Mouse (Mus musculus) small intestine, adult 2 months (tissue): ENCODE measurements at regions not wholly inside any gene's neighbourhood (a gene's known extent, or its start where the extent isn't known, plus 50 kb on each side); places are given as distances from the start of the nearest gene placed in this dataset.

Source experiments
- H3K27ac ChIP-seq: fragments of 200-500 bp; 2 replicates; pipeline ENCODE4 v1.5.1; 2012; ENCODE audit warnings: low read depth, low read length, control low read depth, inconsistent platforms; ENCODE audit not compliant: insufficient read depth
- H3K27me3 ChIP-seq: fragments of 200-500 bp; 2 replicates; pipeline ENCODE4 v1.6.1; 2012; ENCODE audit warnings: mild to moderate bottlenecking, moderate library complexity, low read length, inconsistent platforms; ENCODE audit not compliant: control insufficient read depth, insufficient read depth
- H3K36me3 ChIP-seq: fragments of 200-500 bp; 2 replicates; pipeline ENCODE4 v1.6.1; 2012; ENCODE audit warnings: mild to moderate bottlenecking, low read length, control low read depth, inconsistent platforms; ENCODE audit not compliant: control insufficient read depth, insufficient read depth
- H3K4me1 ChIP-seq: fragments of 200-500 bp; 2 replicates; pipeline ENCODE4 v1.6.1; 2012; ENCODE audit warnings: low read length, inconsistent platforms, mixed read lengths; ENCODE audit not compliant: control insufficient read depth, insufficient read depth, insufficient read length
- H3K4me3 ChIP-seq: fragments of 200-500 bp; 2 replicates; pipeline ENCODE4 v1.5.1; 2012; ENCODE audit warnings: low read depth, mild to moderate bottlenecking, control low read depth, inconsistent platforms, low read length, moderate library complexity
- CTCF ChIP-seq: fragments of 200-500 bp; IDR thresholded peaks from 2 replicates; pipeline ENCODE4 v1.5.1; 2012; ENCODE audit warnings: low read depth, mild to moderate bottlenecking, control low read depth, inconsistent platforms, low read length, moderate library complexity, mixed read lengths; ENCODE audit not compliant: insufficient replicate concordance, insufficient read length; ENCODE audit errors: extremely low read depth
- POLR2A ChIP-seq: fragments of 200-500 bp; IDR thresholded peaks from 2 replicates; pipeline ENCODE4 v1.6.1; 2012; ENCODE audit warnings: low read depth, mild to moderate bottlenecking, control low read depth, inconsistent platforms, low read length, moderate library complexity
- WGBS: fragments of 180-500 bp; shearing (Covaris S2); methylation state at CpG from one replicate; pipeline ENCODE4 v1.1.7; 2018; 5-methylcytosine and 5-hydroxymethylcytosine counted together

DNA sequence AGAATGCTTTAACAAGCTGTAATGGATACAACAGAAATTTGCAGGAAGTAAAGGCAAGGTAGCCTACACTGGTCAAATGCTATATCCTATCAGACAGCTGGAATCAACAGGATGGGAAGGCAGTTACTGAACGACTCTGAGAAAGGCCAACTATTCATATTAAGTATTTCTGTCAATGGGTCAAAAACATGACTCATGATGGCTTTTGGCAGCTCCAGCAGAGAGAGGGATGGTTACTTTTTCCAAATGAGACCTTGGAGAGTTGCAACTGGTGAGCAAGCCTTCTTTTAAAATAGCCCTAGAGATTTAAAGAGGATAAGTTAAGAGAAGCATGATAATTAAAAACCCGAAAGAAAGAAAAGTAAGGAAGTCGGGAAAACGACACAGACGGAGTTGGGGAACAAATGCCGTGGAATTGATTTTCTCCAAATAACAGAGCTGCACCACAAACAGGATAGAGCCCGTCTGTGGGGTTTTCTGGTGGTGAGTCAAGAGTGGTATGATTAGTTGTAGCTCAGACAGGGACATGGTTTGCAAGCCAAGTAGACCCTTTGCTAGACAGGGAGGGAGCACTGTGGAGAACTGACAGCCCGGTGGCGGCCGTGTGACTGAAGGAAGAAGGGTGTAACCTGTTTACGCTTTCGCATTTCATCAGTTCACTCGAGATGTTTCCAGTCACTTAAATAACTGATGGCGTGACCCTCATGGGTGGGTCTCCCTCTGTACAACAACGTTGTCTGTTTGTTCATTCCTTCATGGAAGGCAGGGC is 3638.1 kb upstream of the Gm7489 start:
- 77% methylated on average over 15 of the region's 15 CpGs for WGBS
- Histone ChIP-seq H3K36me3 (no peaks in the 10 kb centered on the region), H3K4me3 (no peak overlapping the region), H3K4me1 (no peaks in the 10 kb centered on the region), H3K27me3 (no peaks in the 10 kb centered on the region), H3K27ac (no peak overlapping the region)
- no peak for TF ChIP-seq CTCF
- no peak for TF ChIP-seq POLR2A

DNA sequence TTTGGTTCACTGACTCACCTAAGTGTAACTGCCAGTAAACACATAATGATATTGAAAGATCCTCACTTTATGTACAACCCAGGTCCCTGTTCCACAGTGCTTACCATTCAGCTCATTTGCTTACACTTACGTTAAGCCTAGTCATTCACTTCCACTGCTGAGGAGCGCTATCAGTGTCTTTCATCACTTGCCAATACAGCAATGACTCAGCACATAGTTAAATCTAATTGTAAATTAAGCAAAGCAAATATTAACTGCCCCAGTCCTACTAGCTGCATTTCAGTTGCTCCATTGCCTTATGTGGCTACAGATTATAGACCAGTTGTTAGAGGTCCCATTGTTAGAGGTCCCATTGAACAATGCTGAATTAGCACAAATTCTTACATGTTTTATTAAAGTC is 3624.6 kb upstream of the Gm7489 start:
- no peak overlapping the region for H3K27ac ChIP-seq
- no peaks in the 10 kb centered on the region for H3K4me1 ChIP-seq
- no peak for TF ChIP-seq POLR2A
- no peak for TF ChIP-seq CTCF

DNA sequence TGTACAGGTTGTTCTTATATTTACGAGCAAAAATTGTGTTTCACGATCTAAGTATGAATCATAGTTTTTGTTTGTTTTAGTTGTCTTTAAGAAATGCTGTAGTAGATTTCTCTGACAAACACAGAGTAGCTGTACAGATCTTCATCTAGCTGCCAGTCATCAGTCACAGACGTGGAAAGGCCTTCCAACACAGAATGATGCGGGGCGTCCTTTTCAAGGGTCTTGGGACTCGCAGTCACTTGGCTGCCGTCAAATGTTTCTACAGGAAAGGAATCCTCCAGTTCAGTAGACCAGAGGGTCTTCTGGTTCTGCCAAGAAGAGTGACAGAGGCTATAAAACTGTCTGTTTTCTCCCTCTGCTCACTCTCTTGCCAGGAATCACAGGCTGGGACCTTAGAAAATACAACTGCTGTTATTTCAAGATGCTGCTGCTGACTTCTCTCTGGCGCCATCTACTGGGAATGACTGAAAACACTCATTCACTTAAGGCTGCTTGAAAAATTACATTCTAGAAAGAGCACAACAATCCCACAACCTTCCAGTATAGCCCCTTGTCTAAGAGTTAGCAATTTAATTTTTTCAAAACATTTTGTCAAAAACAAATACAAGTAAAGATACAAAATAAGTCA is 3623.3 kb upstream of the Gm7489 start:
- Histone ChIP-seq H3K27ac (no peak overlapping the region), H3K27me3 (no peaks in the 10 kb centered on the region)
- WGBS, result 69% methylated on average over 8 of the region's 8 CpGs

More for the DNA sequence above, 3624.6 kb upstream of the Gm7489 start:
- Histone ChIP-seq H3K36me3 (no peaks in the 10 kb centered on the region), H3K27me3 (no peaks in the 10 kb centered on the region), H3K4me3 (no peak overlapping the region)
- 59% methylated on average over 2 of the region's 2 CpGs for WGBS

DNA sequence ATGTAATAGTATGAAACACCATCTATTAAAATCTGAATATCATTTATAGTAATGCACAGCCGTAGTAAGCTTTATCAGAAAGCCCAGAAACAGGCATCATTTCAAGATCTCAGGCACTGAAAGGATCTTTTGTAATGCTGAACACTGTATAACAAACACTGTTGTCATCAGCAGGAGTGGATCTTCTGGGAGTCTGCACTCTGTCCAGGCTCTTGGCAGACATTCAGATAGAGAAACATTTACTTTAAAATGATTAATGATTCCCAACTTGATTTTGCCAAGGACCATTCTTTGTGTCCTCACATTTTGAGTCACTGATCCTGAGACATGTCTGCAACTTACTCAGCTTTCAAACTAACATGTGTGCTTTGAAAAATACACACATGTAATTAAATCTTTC is 3617.2 kb upstream of the Gm7489 start:
- Histone ChIP-seq H3K36me3 (no peaks in the 10 kb centered on the region), H3K4me1 (no peaks in the 10 kb centered on the region), H3K27me3 (no peaks in the 10 kb centered on the region), H3K4me3 (no peak overlapping the region), H3K27ac (no peak overlapping the region)
- TF ChIP-seq POLR2A, result no peak
- TF ChIP-seq CTCF, result no peak
- 68% methylated on average over 1 of the region's 1 CpGs for WGBS

More for the DNA sequence above, 3623.3 kb upstream of the Gm7489 start:
- Histone ChIP-seq H3K4me1 (no peaks in the 10 kb centered on the region), H3K36me3 (no peaks in the 10 kb centered on the region), H3K4me3 (no peak overlapping the region)
- TF ChIP-seq POLR2A, result no peak
- TF ChIP-seq CTCF, result no peak

DNA sequence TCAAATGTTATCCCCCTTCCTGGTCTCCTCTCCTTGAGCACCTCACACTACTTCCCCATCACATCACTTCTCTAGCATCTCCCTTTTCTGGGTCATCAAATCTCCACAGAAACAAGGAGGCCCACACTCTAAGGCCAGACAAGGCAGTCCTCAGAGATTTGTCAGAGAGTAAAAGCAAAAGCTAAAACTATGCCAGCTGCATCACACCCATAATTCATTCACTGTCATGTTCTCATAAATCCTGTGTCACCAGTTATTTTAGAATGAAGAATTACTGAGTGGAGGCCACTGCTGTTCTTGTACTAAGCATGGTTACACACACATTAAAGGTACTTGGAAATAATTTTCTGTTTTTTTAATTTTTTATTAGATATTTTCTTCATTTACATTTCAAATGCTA is 3613.1 kb upstream of the Gm7489 start:
- TF ChIP-seq POLR2A, result no peak
- TF ChIP-seq CTCF, result no peak
- no peaks in the 10 kb centered on the region for H3K27me3 ChIP-seq

DNA sequence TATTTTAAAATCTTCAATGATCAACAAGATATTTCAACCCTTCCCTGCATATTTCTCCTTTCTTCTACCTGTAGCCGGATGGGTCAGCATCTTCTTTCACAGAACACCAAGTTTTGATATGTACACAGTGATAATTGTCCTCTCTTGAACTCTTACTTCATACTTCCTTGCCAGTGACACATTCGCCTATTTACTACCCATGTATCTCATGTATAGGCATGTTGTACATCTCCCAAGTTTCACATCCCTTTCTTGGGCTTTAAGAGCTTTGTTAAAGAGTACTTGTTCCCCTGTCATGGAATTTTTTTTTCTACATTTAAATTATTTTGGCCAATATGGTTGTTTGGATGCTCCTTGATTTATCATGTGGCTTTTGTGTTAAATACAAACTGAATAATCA is 3602.1 kb upstream of the Gm7489 start:
- Histone ChIP-seq H3K36me3 (no peaks in the 10 kb centered on the region), H3K27ac (no peak overlapping the region), H3K27me3 (no peaks in the 10 kb centered on the region), H3K4me1 (no peaks in the 10 kb centered on the region), H3K4me3 (no peak overlapping the region)
- no peak for TF ChIP-seq POLR2A
- no peak for TF ChIP-seq CTCF
- WGBS, result 76% methylated on average over 2 of the region's 2 CpGs

More for the DNA sequence above, 3613.1 kb upstream of the Gm7489 start:
- no peaks in the 10 kb centered on the region for H3K36me3 ChIP-seq
- no peak overlapping the region for H3K27ac ChIP-seq
- no peak overlapping the region for H3K4me3 ChIP-seq
- H3K4me1 ChIP-seq, result no peaks in the 10 kb centered on the region

DNA sequence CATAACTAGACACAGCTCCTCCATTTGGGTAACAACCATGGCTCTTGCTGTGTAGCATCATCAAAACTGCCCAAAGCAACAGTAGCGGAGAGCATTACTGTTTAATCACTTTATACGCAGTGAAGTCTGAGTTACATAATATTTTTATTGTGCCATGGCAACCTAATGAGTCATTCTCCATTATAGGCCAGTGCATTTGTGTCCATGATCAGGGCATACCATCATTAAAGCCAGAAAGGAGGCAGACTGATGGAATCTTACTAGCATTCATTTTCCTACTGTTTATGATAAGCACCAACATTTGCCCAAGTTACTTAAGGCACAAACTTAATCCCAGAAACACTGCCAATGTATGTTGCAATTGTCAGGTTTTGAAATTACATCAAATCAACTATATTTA is 3601.2 kb upstream of the Gm7489 start:
- Histone ChIP-seq H3K4me1 (no peaks in the 10 kb centered on the region), H3K36me3 (no peaks in the 10 kb centered on the region), H3K27me3 (no peaks in the 10 kb centered on the region), H3K27ac (no peak overlapping the region), H3K4me3 (no peak overlapping the region)
- TF ChIP-seq POLR2A (no peak), CTCF (no peak)
- 88% methylated on average over 2 of the region's 2 CpGs for WGBS
